Mouse (Mus musculus) liver, embryonic 13.5 days (tissue): ENCODE data around the gene Pea15a. TPM values are rescaled to one million over a fixed set of nuclear protein-coding genes. Genes with fewer than 3 reads are reported as not detected.

Experiments used
- ATAC-seq: fragments of 200-750 bp; cut with Nextera tagmentation; 2 replicates; pipeline ENCODE4 v1.8.0; 2017; ENCODE audit warnings: low read depth, mild to moderate bottlenecking, moderate number of reproducible peaks, moderate library complexity
- DNase-seq: peaks from one replicate; pipeline ENCODE4 v3.0.0; 2022
- H3K27ac ChIP-seq: fragments of 300-500 bp; sonication (generic); 2 replicates; pipeline ENCODE4 v1.5.1; 2015; ENCODE audit warnings: moderate library complexity, mild to moderate bottlenecking, inconsistent platforms
- H3K27me3 ChIP-seq: fragments of 300-500 bp; sonication (generic); 2 replicates; pipeline ENCODE4 v1.6.1; 2015; ENCODE audit warnings: mild to moderate bottlenecking, inconsistent platforms
- H3K36me3 ChIP-seq: fragments of 300-500 bp; sonication (generic); 2 replicates; pipeline ENCODE4 v1.6.1; 2015; ENCODE audit warnings: mild to moderate bottlenecking, inconsistent platforms
- H3K4me1 ChIP-seq: fragments of 300-500 bp; sonication (generic); replicated peaks from 2 replicates; pipeline ENCODE4 v1.6.1; 2015; ENCODE audit warnings: inconsistent platforms
- H3K4me2 ChIP-seq: fragments of 300-500 bp; sonication (generic); 2 replicates; pipeline ENCODE4 v1.6.1; 2015; ENCODE audit warnings: inconsistent platforms, mild to moderate bottlenecking, moderate library complexity
- H3K4me3 ChIP-seq: fragments of 300-500 bp; sonication (generic); replicated peaks from 2 replicates; pipeline ENCODE4 v1.5.1; 2015; ENCODE audit warnings: mild to moderate bottlenecking, inconsistent platforms
- H3K9ac ChIP-seq: fragments of 300-500 bp; sonication (generic); 2 replicates; pipeline ENCODE4 v1.6.1; 2015; ENCODE audit warnings: mild to moderate bottlenecking, inconsistent platforms
- H3K9me3 ChIP-seq: fragments of 300-500 bp; sonication (generic); replicated peaks from 2 replicates; pipeline ENCODE4 v1.6.1; 2016; ENCODE audit warnings: inconsistent platforms
- WGBS: fragments of 180-500 bp; shearing (Covaris S2); methylation state at CpG from one replicate; pipeline ENCODE4 v1.1.7; 2015; ENCODE audit not compliant: insufficient replicate concordance; 5-methylcytosine and 5-hydroxymethylcytosine counted together
- polyA plus RNA-seq: library from polyadenylated mRNA; unstranded; fragments of >200 nt; fragmentation: Nextera tagmentation; extraction: Ambion mirVana; gene quantifications from 2 replicates; pipeline ENCODE4 v1.2.1, GENCODE M21; 2015

Pea15a gene
- polyA plus RNA-seq, 1 experiment from 2014 or later = 20.9 TPM

- no peaks in the 10 kb centered on the region for H3K4me1 ChIP-seq
- no peak overlapping the region for H3K9ac ChIP-seq
- no peak overlapping the region for H3K27ac ChIP-seq
- no peaks in the 10 kb centered on the region for H3K9me3 ChIP-seq
- no peaks in the 10 kb centered on the region for H3K27me3 ChIP-seq
- H3K4me3 ChIP-seq = no peak overlapping the region
- 88% methylated on average over 3 of the region's 3 CpGs for WGBS
- no peak overlapping the region for H3K4me2 ChIP-seq
- H3K36me3 ChIP-seq = peaks cover 95% of the 10 kb centered on the region
- ATAC-seq (no peak), DNase-seq (no peak)
These were observed 14.4 kb downstream of the Pea15a start for GRCm38 (mm10) chr1:172192217-172192616.

DNA sequence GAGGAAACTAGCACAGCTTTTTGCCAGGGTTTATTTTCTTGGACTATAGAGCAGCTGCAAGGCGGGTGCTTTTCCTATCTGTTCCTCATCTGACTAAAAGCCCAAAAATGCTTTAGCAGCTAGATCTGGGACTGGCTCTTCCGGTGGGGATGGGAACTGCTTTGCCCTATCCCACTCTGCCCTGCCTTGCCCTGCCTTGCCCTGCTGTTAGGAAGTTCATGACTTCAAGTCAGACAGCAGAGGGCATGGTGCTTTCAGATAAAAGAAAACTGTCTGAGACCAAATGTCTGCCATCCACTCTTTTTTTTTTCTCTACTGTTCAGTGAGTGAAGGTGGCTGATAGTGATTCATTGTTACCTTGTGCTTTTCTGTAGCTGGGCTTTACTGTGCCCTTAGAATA lies 15.0 kb downstream of the Pea15a start:
- no peak overlapping the region for H3K27ac ChIP-seq
- 76% methylated on average over 2 of the region's 2 CpGs for WGBS
- H3K4me1 ChIP-seq = no peaks in the 10 kb centered on the region
- H3K9ac ChIP-seq = no peak overlapping the region
- H3K4me3 ChIP-seq = no peak overlapping the region
- peaks cover 95% of the 10 kb centered on the region for H3K36me3 ChIP-seq
- DNase-seq (no peak), ATAC-seq (no peak)
- no peak overlapping the region for H3K4me2 ChIP-seq
- no peaks in the 10 kb centered on the region for H3K9me3 ChIP-seq
- no peaks in the 10 kb centered on the region for H3K27me3 ChIP-seq

DNA sequence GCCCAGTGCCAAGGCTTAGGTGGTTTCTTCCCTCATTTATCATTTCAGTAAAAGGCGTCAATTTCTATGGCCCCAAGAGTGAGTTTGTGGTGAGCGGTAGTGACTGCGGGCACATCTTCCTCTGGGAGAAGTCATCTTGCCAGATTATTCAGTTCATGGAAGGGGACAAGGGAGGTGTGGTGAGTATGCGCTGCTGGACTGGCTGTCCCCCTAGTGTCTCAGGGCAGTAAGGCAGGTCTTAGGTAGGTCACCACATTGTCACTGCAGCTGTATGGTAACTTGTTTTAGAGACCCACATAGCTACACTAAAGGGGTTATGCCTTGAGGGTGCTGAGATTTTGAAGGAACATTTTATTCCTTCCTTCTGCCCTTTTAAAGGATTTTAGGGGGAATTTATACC lies 17.7 kb downstream of the Pea15a start:
- Histone ChIP-seq H3K27ac (no peak overlapping the region), H3K4me3 (no peak overlapping the region), H3K9ac (no peak overlapping the region), H3K27me3 (no peaks in the 10 kb centered on the region), H3K4me2 (no peak overlapping the region), H3K36me3 (peaks cover 91% of the 10 kb centered on the region), H3K9me3 (no peaks in the 10 kb centered on the region), H3K4me1 (no peaks in the 10 kb centered on the region)
- ATAC-seq (no peak), DNase-seq (no peak)
- 83% methylated on average over 4 of the region's 4 CpGs for WGBS

GRCm38 (mm10) chr1:172186401-172187289 lies 20.0 kb downstream of the Pea15a start:
- peak; percentile 25; the same call in 1 of the 2 replicates for ATAC-seq
- no peak for DNase-seq
- H3K4me1 ChIP-seq = no peaks in the 10 kb centered on the region
- H3K9ac ChIP-seq = no peak overlapping the region
- H3K9me3 ChIP-seq = no peaks in the 10 kb centered on the region
- H3K4me2 ChIP-seq = no peak overlapping the region
- no peak overlapping the region for H3K4me3 ChIP-seq
- 91% methylated on average over 10 of the region's 10 CpGs for WGBS
- no peak overlapping the region for H3K27ac ChIP-seq
- no peaks in the 10 kb centered on the region for H3K27me3 ChIP-seq
- peaks cover 87% of the 10 kb centered on the region for H3K36me3 ChIP-seq

- Histone ChIP-seq H3K36me3 (peaks cover 86% of the 10 kb centered on the region), H3K4me1 (no peaks in the 10 kb centered on the region), H3K4me2 (no peak overlapping the region), H3K27ac (no peak overlapping the region), H3K27me3 (no peaks in the 10 kb centered on the region), H3K9ac (no peak overlapping the region), H3K9me3 (no peaks in the 10 kb centered on the region), H3K4me3 (no peak overlapping the region)
- no peak for ATAC-seq
- no peak for DNase-seq
These were observed 22.7 kb downstream of the Pea15a start for GRCm38 (mm10) chr1:172183915-172184314.

DNA sequence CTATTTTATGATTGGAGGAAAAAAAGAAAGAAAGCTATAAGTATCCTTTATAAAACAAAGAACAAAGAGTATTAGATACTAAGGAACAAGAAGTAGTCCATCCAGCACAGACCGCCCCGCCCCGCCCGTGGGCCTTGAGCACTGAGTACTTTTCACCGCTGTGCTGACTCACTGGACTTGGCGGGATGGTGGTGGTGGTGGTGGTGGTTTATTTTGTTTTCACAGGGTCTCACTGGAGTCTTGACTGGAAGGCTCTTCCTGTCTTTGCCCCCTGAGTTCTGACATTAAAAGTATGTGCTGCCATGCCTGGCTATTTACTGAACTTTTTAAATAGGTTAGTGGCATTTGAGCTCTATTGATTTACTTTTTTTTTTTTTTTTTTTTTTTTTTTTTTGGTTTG lies 23.5 kb downstream of the Pea15a start:
- no peak for ATAC-seq
- H3K27me3 ChIP-seq = no peaks in the 10 kb centered on the region

GRCm38 (mm10) chr1:172181777-172182176 lies 24.8 kb downstream of the Pea15a start:
- Histone ChIP-seq H3K4me3 (no peak overlapping the region), H3K9me3 (no peaks in the 10 kb centered on the region), H3K36me3 (peaks cover 83% of the 10 kb centered on the region), H3K27ac (no peak overlapping the region), H3K9ac (no peak overlapping the region), H3K4me2 (no peak overlapping the region), H3K27me3 (no peaks in the 10 kb centered on the region), H3K4me1 (no peaks in the 10 kb centered on the region)
- no peak for ATAC-seq
- no peak for DNase-seq
- WGBS = 88% methylated on average over 3 of the region's 3 CpGs

More for the DNA sequence above, 23.5 kb downstream of the Pea15a start:
- Histone ChIP-seq H3K4me1 (no peaks in the 10 kb centered on the region), H3K4me3 (no peak overlapping the region), H3K36me3 (peaks cover 86% of the 10 kb centered on the region), H3K9me3 (no peaks in the 10 kb centered on the region), H3K9ac (no peak overlapping the region), H3K27ac (no peak overlapping the region), H3K4me2 (no peak overlapping the region)
- 84% methylated on average over 6 of the region's 6 CpGs for WGBS
- DNase-seq = no peak

GRCm38 (mm10) chr1:172180881-172181280 lies 25.7 kb downstream of the Pea15a start:
- Histone ChIP-seq H3K9me3 (no peaks in the 10 kb centered on the region), H3K27me3 (no peaks in the 10 kb centered on the region), H3K4me3 (no peak overlapping the region), H3K9ac (no peak overlapping the region), H3K27ac (no peak overlapping the region), H3K36me3 (peaks cover 81% of the 10 kb centered on the region), H3K4me2 (no peak overlapping the region), H3K4me1 (no peaks in the 10 kb centered on the region)
- 85% methylated on average over 4 of the region's 4 CpGs for WGBS
- DNase-seq (no peak), ATAC-seq (no peak)

DNA sequence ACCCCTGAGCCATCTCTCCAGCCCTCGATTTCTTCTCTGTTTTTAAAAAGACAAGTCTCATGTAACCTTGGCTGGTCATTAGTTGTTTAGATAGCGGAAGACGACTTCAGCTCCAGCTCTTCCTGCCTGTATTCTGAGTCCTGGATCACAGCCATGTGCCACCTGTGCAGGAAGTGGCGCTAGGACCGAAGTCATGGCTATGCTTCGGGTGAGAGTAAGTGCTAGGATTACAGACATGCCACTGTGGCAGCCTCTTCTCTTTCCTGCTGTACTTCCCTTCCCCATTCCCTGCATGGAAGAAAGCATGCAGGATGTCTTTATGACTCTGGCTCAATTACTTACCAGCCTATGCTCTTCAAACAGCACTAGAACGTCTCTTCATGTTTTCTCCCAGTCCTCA lies 27.5 kb downstream of the Pea15a start:
- H3K36me3 ChIP-seq = peaks cover 85% of the 10 kb centered on the region

GRCm38 (mm10) chr1:172177791-172178190 lies 28.8 kb downstream of the Pea15a start:
- 85% methylated on average over 7 of the region's 7 CpGs for WGBS
- Histone ChIP-seq H3K27me3 (no peaks in the 10 kb centered on the region), H3K4me2 (no peak overlapping the region), H3K9me3 (no peaks in the 10 kb centered on the region), H3K9ac (no peak overlapping the region), H3K4me3 (no peak overlapping the region), H3K4me1 (no peaks in the 10 kb centered on the region), H3K27ac (no peak overlapping the region), H3K36me3 (peaks cover 93% of the 10 kb centered on the region)
- ATAC-seq (no peak), DNase-seq (no peak)

More for the DNA sequence above, 27.5 kb downstream of the Pea15a start:
- H3K9me3 ChIP-seq = no peaks in the 10 kb centered on the region
- H3K27me3 ChIP-seq = no peaks in the 10 kb centered on the region
- H3K9ac ChIP-seq = no peak overlapping the region
- DNase-seq = no peak
- no peak overlapping the region for H3K4me3 ChIP-seq
- ATAC-seq = no peak
- H3K4me1 ChIP-seq = no peaks in the 10 kb centered on the region
- no peak overlapping the region for H3K4me2 ChIP-seq
- 76% methylated on average over 7 of the region's 7 CpGs for WGBS
- no peak overlapping the region for H3K27ac ChIP-seq

GRCm38 (mm10) chr1:172173181-172173580 lies 33.4 kb downstream of the Pea15a start:
- no peak overlapping the region for H3K4me3 ChIP-seq
- no peak overlapping the region for H3K9ac ChIP-seq
- no peak overlapping the region for H3K4me2 ChIP-seq
- DNase-seq (no peak), ATAC-seq (no peak)
- WGBS = 90% methylated on average over 5 of the region's 5 CpGs
- H3K36me3 ChIP-seq = peaks cover 93% of the 10 kb centered on the region
- H3K9me3 ChIP-seq = no peaks in the 10 kb centered on the region
- no peaks in the 10 kb centered on the region for H3K27me3 ChIP-seq
- no peaks in the 10 kb centered on the region for H3K4me1 ChIP-seq
- H3K27ac ChIP-seq = no peak overlapping the region

- DNase-seq (no peak), ATAC-seq (no peak)
- 91% methylated on average over 21 of the region's 21 CpGs for WGBS
- peaks cover 93% of the 10 kb centered on the region for H3K36me3 ChIP-seq
- H3K27me3 ChIP-seq = no peaks in the 10 kb centered on the region
- no peak overlapping the region for H3K9ac ChIP-seq
- H3K4me3 ChIP-seq = no peak overlapping the region
- H3K27ac ChIP-seq = no peak overlapping the region
- H3K4me2 ChIP-seq = no peak overlapping the region
- no peaks in the 10 kb centered on the region for H3K4me1 ChIP-seq
- H3K9me3 ChIP-seq = no peaks in the 10 kb centered on the region
These were observed 34.2 kb downstream of the Pea15a start for GRCm38 (mm10) chr1:172172381-172172780.
